Mouse (Mus musculus) lung, adult 2 months (tissue): ENCODE measurements around the gene Trappc12.

Experiments used
- CTCF ChIP-seq: fragments of 200-500 bp; IDR thresholded peaks from 2 replicates; pipeline ENCODE4 v1.5.1; 2011; ENCODE audit warnings: mild to moderate bottlenecking, low read length, control low read depth; ENCODE audit not compliant: insufficient read depth
- POLR2A ChIP-seq: fragments of 200-500 bp; IDR thresholded peaks from 2 replicates; pipeline ENCODE4 v1.6.1; 2011; ENCODE audit warnings: low read depth, mild to moderate bottlenecking, control low read depth, low read length, borderline replicate concordance; ENCODE audit errors: extremely low read depth

- TF ChIP-seq CTCF, result no peak
- TF ChIP-seq POLR2A, result no peak
Measured at GRCm38 (mm10) chr12:28784355-28784754, 34.1 kb upstream of the Trappc12 start.
